Mouse (Mus musculus) megakaryocyte-erythroid progenitor cell, adult 5 weeks (primary cell): ENCODE data around the gene Klf7. TPM values are rescaled to one million over a fixed set of nuclear protein-coding genes. Genes with fewer than 3 reads are reported as not detected.

ENCODE experiments used
- polyA plus RNA-seq: library from polyadenylated mRNA; stranded (reverse); fragments of >175 nt; gene quantifications from 2 replicates; pipeline ENCODE4 v1.2.3, GENCODE M21; 2012

The Klf7 gene
- polyA plus RNA-seq: 3.2 and 5.5 TPM in 2 replicates

DNA sequence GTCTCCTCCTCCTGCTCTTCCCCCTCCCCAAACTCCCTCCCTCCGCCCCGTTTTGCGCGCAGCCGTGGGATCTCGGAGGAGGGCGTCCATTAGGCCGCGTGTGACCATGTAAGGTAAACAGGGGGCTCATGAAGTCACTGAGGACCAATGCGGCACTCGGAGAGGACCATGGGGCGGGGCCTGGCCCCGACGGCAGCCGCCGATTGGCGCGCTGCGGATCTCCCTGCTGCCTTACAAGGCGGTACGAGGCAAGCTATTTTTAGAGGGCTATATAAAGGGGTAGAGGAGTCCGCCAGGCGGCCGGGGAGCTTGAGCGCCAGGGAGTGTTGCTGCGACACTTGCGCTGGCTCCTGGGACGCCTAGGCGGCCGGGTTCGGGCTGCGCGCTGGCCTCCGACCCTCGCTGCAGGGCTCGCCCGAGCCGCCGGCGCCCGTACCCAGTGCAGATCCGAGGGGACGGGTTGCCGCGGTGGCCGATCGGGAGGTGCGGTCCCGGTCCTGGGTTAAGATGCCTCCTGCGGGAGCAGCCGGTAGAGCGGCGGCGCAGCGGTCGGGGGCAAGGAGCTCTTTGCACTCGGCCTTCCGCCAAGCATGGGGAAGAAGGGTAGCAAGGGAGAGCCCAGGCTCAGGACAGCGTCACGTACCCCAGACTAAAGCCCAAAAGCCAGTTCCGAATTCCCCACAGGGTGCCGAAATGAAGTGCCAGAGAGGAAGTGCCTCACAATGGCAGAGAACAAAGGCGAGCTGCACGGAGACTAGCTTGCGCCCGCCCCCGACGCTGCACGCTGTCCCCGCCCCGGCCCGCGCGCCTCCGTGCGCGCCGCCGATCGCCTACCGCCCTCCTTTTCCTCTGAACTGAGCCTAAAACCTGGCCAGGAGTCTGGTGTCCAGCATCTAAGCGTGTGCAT lies at the start of gene Klf7:
Klf7 (minus strand) TSS at position 724 of the 907 bp plus-strand sequence.

